Mouse (Mus musculus) neural tube, embryonic 14.5 days (tissue): ENCODE data around the gene Dbi. TPM values are rescaled to one million over a fixed set of nuclear protein-coding genes. Genes with fewer than 3 reads are reported as not detected.

Source experiments
- ATAC-seq: fragments of 200-750 bp; cut with Nextera tagmentation; 2 replicates; pipeline ENCODE4 v1.8.0; 2017; ENCODE audit warnings: low read depth, mild to moderate bottlenecking, moderate TSS enrichment, moderate library complexity
- H3K27ac ChIP-seq: fragments of 300-500 bp; sonication (generic); 2 replicates; pipeline ENCODE4 v1.5.1; 2014; ENCODE audit warnings: low read depth, mild to moderate bottlenecking, control low read depth, low read length, moderate library complexity, mixed read lengths
- H3K27me3 ChIP-seq: fragments of 300-500 bp; sonication (generic); 2 replicates; pipeline ENCODE4 v1.6.1; 2014; ENCODE audit warnings: low read length; ENCODE audit not compliant: control insufficient read depth, insufficient read depth
- H3K36me3 ChIP-seq: fragments of 300-500 bp; sonication (generic); 2 replicates; pipeline ENCODE4 v1.6.1; 2014; ENCODE audit warnings: low read length, mixed read lengths; ENCODE audit not compliant: control insufficient read depth, insufficient read depth
- H3K4me1 ChIP-seq: fragments of 300-500 bp; sonication (generic); 2 replicates; pipeline ENCODE4 v1.6.1; 2014; ENCODE audit warnings: low read length; ENCODE audit not compliant: control insufficient read depth, insufficient read depth
- H3K4me2 ChIP-seq: fragments of 300-500 bp; sonication (generic); 2 replicates; pipeline ENCODE4 v1.6.1; 2014; ENCODE audit warnings: mild to moderate bottlenecking, low read depth, low read length, control low read depth
- H3K4me3 ChIP-seq: fragments of 300-500 bp; sonication (generic); 2 replicates; pipeline ENCODE4 v1.5.1; 2014; ENCODE audit warnings: low read depth, low read length, control low read depth, mixed read lengths
- H3K9ac ChIP-seq: fragments of 300-500 bp; sonication (generic); replicated peaks from 2 replicates; pipeline ENCODE4 v1.6.1; 2014; ENCODE audit warnings: low read depth, mild to moderate bottlenecking, control low read depth, low read length, mixed read lengths
- H3K9me3 ChIP-seq: fragments of 300-500 bp; sonication (generic); 2 replicates; pipeline ENCODE4 v1.6.1; 2016; ENCODE audit warnings: low read length; ENCODE audit not compliant: control insufficient read depth
- WGBS: fragments of 180-500 bp; shearing (Covaris S2); extraction: QIAGEN DNeasy Blood & Tissue Kit; methylation state at CpG from one replicate; pipeline ENCODE4 v1.1.7; 2014; 5-methylcytosine and 5-hydroxymethylcytosine counted together
- polyA plus RNA-seq: library from polyadenylated mRNA; unstranded; fragments of >200 nt; fragmentation: Nextera tagmentation; extraction: Ambion mirVana; gene quantifications from 2 replicates; pipeline ENCODE4 v1.2.1, GENCODE M21; 2014

The Dbi gene
- polyA plus RNA-seq, 1 experiment from 2014 or later: 1,897 TPM

DNA sequence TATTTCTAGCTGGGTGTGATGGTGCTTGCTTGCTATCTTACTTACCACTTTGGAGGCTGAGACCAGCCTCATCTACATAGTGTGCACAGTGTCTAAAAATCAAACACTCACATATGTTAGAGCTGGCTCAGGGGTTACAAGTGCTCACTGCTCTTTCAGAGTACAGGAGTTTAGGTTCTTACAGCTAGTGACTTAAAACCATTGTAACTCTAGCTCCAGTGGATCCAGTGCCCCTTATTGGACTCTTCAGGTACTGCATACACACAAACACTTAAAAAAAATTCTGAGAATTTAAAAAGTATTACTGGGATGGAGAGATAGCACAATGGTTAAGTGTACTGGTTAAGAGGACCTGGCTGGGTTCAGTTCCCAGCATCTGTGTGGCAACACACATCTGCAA is 26.1 kb upstream of the Dbi start:
- H3K4me3 ChIP-seq: no peak overlapping the region
- H3K9ac ChIP-seq: no peak overlapping the region
- H3K36me3 ChIP-seq: no peaks in the 10 kb centered on the region
- no peaks in the 10 kb centered on the region for H3K9me3 ChIP-seq
- H3K27ac ChIP-seq: no peak overlapping the region
- H3K4me2 ChIP-seq: no peak overlapping the region
- H3K27me3 ChIP-seq: no peaks in the 10 kb centered on the region
- ATAC-seq: no peak
- no peaks in the 10 kb centered on the region for H3K4me1 ChIP-seq

DNA sequence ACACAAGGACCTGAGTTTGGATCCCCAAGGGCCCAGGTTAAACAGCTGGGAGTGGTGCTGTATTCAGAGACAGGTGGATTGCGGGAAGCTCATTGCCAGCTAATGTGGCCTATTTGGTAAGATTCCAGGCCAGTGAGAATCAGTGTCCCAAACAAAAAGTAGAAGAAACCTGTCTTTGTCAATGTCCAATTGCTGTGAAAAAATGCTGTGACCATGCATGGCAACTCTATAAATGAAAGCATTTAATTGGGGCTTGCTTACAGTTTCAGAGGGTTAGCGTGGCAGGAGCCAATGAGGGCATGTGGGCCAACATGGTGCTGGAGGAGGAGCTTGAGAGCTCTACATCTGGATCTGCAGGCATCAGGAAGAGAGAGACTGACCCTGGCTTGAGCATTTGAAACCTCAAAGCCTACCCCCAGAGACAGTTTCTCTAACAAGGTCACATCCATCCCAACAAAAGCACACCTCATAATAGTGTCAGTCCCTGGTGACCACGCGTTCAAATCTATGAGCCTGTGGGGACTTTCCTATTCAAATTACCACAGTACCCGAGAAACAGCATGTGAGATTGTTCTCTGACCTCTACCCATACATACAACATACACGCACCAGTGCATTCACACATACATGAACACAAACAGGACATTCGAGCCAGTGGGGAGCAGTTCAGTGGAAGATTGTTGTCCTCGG is 24.8 kb upstream of the Dbi start:
- no peak overlapping the region for H3K4me3 ChIP-seq
- 83% methylated on average over 8 of the region's 8 CpGs for WGBS

DNA sequence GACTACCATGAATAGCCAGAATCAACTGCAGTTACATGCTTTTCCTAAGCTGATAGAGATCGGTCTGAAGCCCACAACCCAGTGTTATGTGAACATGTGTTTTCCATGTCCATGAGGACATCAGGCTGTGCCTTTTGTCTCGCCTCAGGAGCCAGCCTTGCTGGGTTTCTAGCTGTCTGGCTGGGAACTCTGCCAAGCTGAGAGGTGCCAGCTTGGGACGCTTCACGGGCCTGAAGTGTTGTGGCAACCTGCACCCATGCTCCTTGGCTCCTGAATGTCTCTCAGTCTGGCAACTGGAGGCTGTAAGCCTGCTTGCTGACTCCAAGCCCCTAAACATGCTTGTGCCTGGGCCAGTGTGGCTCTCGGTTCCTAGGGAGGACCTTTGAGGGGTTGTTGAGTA is 21.7 kb upstream of the Dbi start:
- H3K9me3 ChIP-seq: no peaks in the 10 kb centered on the region
- H3K4me3 ChIP-seq: no peak overlapping the region
- no peaks in the 10 kb centered on the region for H3K4me1 ChIP-seq
- ATAC-seq: peak; percentile 20; the same call in 1 of the 2 replicates
- H3K9ac ChIP-seq: no peak overlapping the region
- WGBS: 72% methylated on average over 5 of the region's 5 CpGs
- no peak overlapping the region for H3K27ac ChIP-seq
- H3K27me3 ChIP-seq: no peaks in the 10 kb centered on the region
- H3K4me2 ChIP-seq: no peak overlapping the region
- H3K36me3 ChIP-seq: no peaks in the 10 kb centered on the region

More for the DNA sequence above, 24.8 kb upstream of the Dbi start:
- Histone ChIP-seq H3K4me1 (no peaks in the 10 kb centered on the region), H3K27ac (no peak overlapping the region), H3K9ac (no peak overlapping the region), H3K9me3 (no peaks in the 10 kb centered on the region), H3K4me2 (no peak overlapping the region), H3K36me3 (no peaks in the 10 kb centered on the region), H3K27me3 (no peaks in the 10 kb centered on the region)
- ATAC-seq: no peak

DNA sequence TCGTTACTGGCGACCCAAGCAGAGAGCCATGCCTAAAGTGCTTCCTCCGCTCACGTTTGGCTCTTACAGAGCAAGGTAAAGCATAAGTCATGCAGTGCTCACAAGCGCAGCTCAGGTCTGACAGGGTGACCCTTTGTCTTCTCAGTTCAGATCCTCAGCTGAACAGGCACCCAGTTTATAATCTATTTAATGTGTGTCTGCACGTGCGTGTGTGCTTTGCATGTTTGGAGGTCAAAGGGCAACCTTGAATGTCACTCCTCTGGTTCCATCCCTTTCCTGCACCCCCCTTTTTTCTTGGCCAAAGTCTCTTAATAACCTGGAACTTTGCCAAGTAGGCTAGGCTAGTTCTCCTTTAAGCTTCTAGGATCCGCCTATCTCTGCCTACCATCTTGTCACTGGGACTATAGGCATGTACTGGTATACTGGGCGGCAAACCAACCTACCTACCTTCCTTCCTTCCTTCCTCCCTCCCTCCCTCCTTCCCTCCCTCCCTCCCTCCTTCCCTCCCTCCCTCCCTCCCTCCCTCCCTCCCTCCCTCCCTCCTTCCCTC is 19.3 kb upstream of the Dbi start:
- no peak for ATAC-seq
- no peaks in the 10 kb centered on the region for H3K9me3 ChIP-seq
- 91% methylated on average over 9 of the region's 9 CpGs for WGBS

DNA sequence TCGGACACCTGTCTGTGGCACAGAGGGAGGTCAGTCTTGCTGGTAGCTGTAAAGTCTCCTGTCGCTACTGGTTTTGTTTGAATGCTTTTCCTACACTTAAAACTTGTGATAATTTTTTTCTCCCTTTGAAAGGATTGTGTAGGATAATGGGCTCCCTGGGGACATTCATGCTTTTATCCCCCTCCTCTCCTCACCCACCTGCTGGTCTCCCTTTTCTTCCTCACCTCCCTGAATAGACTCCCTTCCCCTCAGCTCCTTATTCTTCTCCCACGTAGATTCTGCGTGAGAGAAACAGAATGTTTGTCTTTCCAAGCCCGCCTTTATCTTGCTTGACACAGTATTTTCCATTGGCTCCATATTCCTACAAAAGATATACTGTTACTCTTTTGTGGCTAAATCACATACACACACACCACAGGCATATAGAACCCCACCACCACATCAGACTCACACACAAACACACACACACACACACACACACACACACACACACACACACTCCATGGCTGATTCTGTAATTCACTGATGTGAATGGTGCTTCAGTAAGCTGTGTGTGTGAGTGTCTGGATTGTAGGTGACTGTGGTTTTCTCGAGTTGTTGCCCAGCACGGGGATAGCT is 18.2 kb upstream of the Dbi start:
- Histone ChIP-seq H3K4me1 (no peaks in the 10 kb centered on the region), H3K4me3 (no peak overlapping the region), H3K36me3 (no peaks in the 10 kb centered on the region), H3K27me3 (no peaks in the 10 kb centered on the region), H3K4me2 (no peak overlapping the region), H3K27ac (no peak overlapping the region), H3K9ac (no peak overlapping the region), H3K9me3 (no peaks in the 10 kb centered on the region)
- ATAC-seq: no peak
- 24% methylated on average over 7 of the region's 7 CpGs for WGBS

More for the DNA sequence above, 19.3 kb upstream of the Dbi start:
- H3K4me3 ChIP-seq: no peak overlapping the region
- no peaks in the 10 kb centered on the region for H3K27me3 ChIP-seq
- H3K36me3 ChIP-seq: no peaks in the 10 kb centered on the region
- H3K4me1 ChIP-seq: no peaks in the 10 kb centered on the region
- H3K9ac ChIP-seq: no peak overlapping the region
- H3K4me2 ChIP-seq: no peak overlapping the region
- H3K27ac ChIP-seq: no peak overlapping the region

DNA sequence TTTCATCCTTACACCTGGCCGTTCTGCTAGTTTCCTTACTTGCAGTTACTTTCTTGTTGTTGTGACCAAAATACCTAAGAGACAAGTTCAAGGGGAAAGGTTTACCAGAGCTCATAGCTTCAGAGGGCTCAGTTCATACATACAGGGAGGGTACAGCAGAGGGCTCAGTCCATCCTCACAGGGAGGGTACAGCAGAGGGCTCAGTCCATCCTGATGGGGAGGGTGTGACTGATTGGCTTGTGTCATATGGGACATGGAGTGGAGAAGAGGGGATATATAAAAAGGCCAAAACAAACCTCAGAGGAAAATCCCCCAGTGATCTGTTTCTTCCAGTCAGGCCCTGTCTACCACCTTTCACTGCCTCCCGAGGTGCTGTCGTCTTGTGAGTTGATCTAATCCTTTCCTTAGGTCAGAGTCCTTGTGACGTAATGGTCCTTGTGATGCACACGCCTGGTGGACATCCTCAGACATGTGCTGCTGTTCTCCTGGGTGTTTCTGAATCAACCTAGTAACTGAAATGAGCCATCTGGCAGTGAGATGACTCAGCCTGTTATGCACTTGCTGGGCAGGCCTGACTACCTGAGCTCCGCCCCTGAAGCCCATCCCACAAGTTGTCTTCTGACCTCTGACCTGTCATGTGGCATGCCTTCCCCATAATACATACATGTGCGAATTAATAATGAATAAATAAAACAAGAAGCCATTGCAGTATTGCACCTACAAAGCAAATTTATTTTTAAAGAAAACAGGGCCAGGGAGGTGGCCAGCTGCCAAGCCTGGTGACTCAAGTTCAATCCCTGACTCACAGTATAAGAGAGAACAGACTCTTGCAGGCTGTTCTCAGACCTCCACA is 15.3 kb upstream of the Dbi start:
- Histone ChIP-seq H3K4me3 (no peak overlapping the region), H3K9me3 (no peaks in the 10 kb centered on the region), H3K27ac (no peak overlapping the region), H3K27me3 (no peaks in the 10 kb centered on the region), H3K4me2 (no peak overlapping the region), H3K36me3 (no peaks in the 10 kb centered on the region), H3K9ac (no peak overlapping the region), H3K4me1 (no peaks in the 10 kb centered on the region)
- ATAC-seq: no peak
- 84% methylated on average over 7 of the region's 7 CpGs for WGBS

DNA sequence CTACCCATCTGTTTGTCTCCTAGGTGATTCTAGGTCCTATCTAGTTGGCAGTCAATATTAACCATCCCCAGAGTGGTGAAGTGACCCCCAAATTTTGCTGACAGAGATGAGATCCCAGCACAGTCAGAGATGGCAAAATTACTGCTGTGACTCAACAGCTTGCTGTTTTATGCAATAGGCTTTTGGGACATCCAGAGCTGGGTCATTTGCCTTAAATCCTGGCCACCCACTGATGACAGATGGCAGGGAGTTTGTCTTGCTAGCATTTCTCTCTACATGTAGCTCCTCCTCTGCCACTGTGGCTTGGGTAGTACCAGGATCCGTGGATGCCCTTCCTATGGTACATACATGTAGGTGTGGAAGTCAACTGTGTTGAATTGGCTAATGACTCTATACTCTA is 11.5 kb upstream of the Dbi start:
- Histone ChIP-seq H3K4me1 (no peaks in the 10 kb centered on the region), H3K9ac (no peak overlapping the region), H3K36me3 (no peaks in the 10 kb centered on the region), H3K27ac (no peak overlapping the region), H3K27me3 (no peaks in the 10 kb centered on the region), H3K9me3 (no peaks in the 10 kb centered on the region), H3K4me2 (no peak overlapping the region), H3K4me3 (no peak overlapping the region)
- WGBS: 95% methylated on average over 1 of the region's 1 CpGs
- no peak for ATAC-seq

DNA sequence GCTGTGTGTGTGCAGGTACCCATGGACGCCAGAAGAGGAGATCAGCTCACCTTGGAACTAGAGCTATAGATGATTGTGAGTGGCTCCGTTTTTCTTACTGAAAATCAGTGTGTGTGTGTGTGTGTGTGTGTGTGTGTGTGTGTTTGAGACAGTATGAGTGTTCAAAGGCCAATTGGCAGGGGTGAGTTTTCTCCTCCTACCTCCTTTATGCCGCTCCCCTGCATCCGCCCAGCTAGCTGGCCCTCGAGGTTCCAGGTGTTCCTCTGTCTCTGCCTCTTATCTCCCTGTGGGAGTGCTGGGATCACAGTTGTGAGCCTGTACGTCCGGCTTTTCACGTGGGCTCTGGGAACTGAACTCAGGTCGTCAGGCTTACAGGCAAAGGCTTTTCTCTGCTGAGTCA is 5.4 kb upstream of the Dbi start:
- Histone ChIP-seq H3K36me3 (no peaks in the 10 kb centered on the region), H3K4me3 (no peak overlapping the region), H3K9ac (no peak overlapping the region), H3K9me3 (no peaks in the 10 kb centered on the region), H3K27ac (no peak overlapping the region), H3K4me2 (no peak overlapping the region), H3K27me3 (no peaks in the 10 kb centered on the region), H3K4me1 (no peaks in the 10 kb centered on the region)
- 79% methylated on average over 9 of the region's 9 CpGs for WGBS
- no peak for ATAC-seq

DNA sequence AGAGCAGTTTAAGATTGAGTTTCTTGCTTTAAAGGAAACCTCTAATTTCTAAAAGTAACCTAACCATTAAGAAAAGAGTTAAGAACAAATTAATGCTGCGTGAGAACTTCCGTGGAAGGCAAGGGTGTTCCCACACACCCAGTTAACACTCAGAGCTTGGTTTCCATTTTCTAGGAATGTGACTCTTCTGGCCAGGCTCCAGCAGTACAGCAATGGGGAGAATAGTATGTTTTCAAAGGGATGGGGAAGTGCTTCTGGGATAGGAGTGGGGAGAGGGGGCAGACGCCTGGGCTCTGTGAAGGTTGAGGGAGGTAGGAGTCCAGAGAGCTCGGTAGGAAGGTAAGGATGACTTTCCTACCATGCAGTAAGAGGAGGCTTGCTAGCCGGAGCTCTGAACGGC is 4.6 kb upstream of the Dbi start:
- Histone ChIP-seq H3K4me3 (no peak overlapping the region), H3K9ac (no peak overlapping the region), H3K4me2 (no peak overlapping the region), H3K36me3 (no peaks in the 10 kb centered on the region), H3K27ac (no peak overlapping the region), H3K4me1 (no peaks in the 10 kb centered on the region), H3K27me3 (no peaks in the 10 kb centered on the region), H3K9me3 (no peaks in the 10 kb centered on the region)
- WGBS: 82% methylated on average over 6 of the region's 6 CpGs
- ATAC-seq: no peak
